Comparison of ENCODE assay signal across 8 mouse cellular contexts in the genomic region with DNA sequence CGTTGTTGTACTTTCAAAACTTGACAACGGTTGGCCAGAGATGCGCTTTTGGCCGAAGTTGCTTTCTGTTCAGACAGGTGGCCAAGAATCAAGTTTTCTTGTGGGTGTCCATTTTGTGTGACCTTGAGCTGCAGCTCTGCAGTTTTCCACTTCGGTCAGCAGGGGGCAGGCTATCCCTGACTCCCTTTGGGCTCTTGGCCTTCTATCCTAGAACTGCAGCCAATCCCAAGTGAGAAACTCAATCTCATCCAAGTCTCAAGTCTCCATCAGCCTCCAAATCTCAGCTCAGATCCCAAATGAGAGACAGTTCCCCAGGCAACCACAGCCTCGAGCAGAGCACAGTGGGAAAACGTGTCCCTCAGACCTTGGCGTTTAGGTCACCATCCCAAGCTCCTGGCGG. TPM values are rescaled to one million over a fixed set of nuclear protein-coding genes. Genes with fewer than 3 reads are reported as not detected.
A peak's percentile ranks its signal among the peaks of the same experiment; 100 is the strongest.
DNase-seq lines count a peak whose midpoint lies in the region; ATAC-seq and TF ChIP-seq lines count a peak whose summit lies in the region.

No protein-coding gene starts in this region.

- H3K9ac ChIP-seq in forebrain, embryonic 16.5 days (replicated peaks; ENCODE audit: low read depth, low read length) = no peak overlapping the region
- H3K9ac ChIP-seq in lung, postnatal 0 days (replicated peaks; ENCODE audit: low read depth) = no peak overlapping the region

- TF ChIP-seq CTCF in E14TG2a.4 (conservative IDR thresholded peaks at IDR 0.05; ENCODE audit: low read length) = peak; percentile 80
- peak; percentile 80 for TF ChIP-seq CTCF in lung, postnatal 0 days (IDR thresholded peaks at IDR 0.05)
- TF ChIP-seq CTCF in spleen, adult 2 months (IDR thresholded peaks at IDR 0.05; ENCODE audit: extremely low read depth, insufficient read depth, insufficient read length, insufficient replicate concordance) = peak; percentile 57; the same call in 1 of the 2 replicates

- no peaks in the 10 kb centered on the region for H3K27me3 ChIP-seq in forebrain, embryonic 10.5 days (ENCODE audit: poor library complexity, severe bottlenecking)
- no peaks in the 10 kb centered on the region for H3K27me3 ChIP-seq in forebrain, embryonic 16.5 days (replicated peaks; ENCODE audit: control insufficient read depth, insufficient read depth, low read length)
- H3K27me3 ChIP-seq in E14TG2a.4 (ENCODE audit: insufficient read depth, low read length) = no peaks in the 10 kb centered on the region
- no peaks in the 10 kb centered on the region for H3K27me3 ChIP-seq in lung, postnatal 0 days (replicated peaks; ENCODE audit: insufficient read depth, low read length)
- no peaks in the 10 kb centered on the region for H3K27me3 ChIP-seq in spleen, adult 2 months (ENCODE audit: control insufficient read depth, insufficient read depth, low read length)

- no peak for ATAC-seq in forebrain, embryonic 16.5 days
- peak; percentile 57 for ATAC-seq in lung, postnatal 0 days

- WGBS in forebrain, embryonic 10.5 days = 71% methylated on average over 9 of the region's 9 CpGs
- WGBS in forebrain, embryonic 16.5 days = 63% methylated on average over 9 of the region's 9 CpGs
- WGBS in large intestine, adult 2 months = 69% methylated on average over 9 of the region's 9 CpGs
- 63% methylated on average over 9 of the region's 9 CpGs for WGBS in lung, postnatal 0 days
- WGBS in spleen, adult 2 months = 82% methylated on average over 9 of the region's 9 CpGs

- H3K4me1 ChIP-seq in forebrain, embryonic 10.5 days = peaks cover 12% of the 10 kb centered on the region
- H3K4me1 ChIP-seq in forebrain, embryonic 16.5 days (replicated peaks; ENCODE audit: control insufficient read depth, insufficient read depth, low read length) = no peaks in the 10 kb centered on the region; the same call in 1 of the 2 replicates
- peaks cover 56% of the 10 kb centered on the region for H3K4me1 ChIP-seq in E14TG2a.4 (replicated peaks; ENCODE audit: low read depth, low read length)
- H3K4me1 ChIP-seq in lung, postnatal 0 days (ENCODE audit: insufficient read depth, low read depth, low read length) = no peaks in the 10 kb centered on the region
- no peaks in the 10 kb centered on the region for H3K4me1 ChIP-seq in spleen, adult 2 months (ENCODE audit: control insufficient read depth, insufficient read depth, insufficient read length)

- no peak for TF ChIP-seq POLR2A in spleen, adult 2 months (IDR thresholded peaks at IDR 0.05; ENCODE audit: low read depth, low read length)

- peaks cover 8% of the 10 kb centered on the region for H3K36me3 ChIP-seq in forebrain, embryonic 10.5 days (replicated peaks)
- H3K36me3 ChIP-seq in forebrain, embryonic 16.5 days (ENCODE audit: control insufficient read depth, insufficient read depth) = 0 out of 2 replicates have a peak, but pooled peaks cover under 1% of the 10 kb centered on the region
- H3K36me3 ChIP-seq in E14TG2a.4 (ENCODE audit: insufficient read depth, low read length) = peaks cover 8% of the 10 kb centered on the region; the same call in 1 of the 2 replicates
- peaks cover 1% of the 10 kb centered on the region; the same call in 1 of the 2 replicates for H3K36me3 ChIP-seq in lung, postnatal 0 days (ENCODE audit: insufficient read depth, low read length)
- H3K36me3 ChIP-seq in spleen, adult 2 months (ENCODE audit: control insufficient read depth, insufficient read depth, low read length) = no peaks in the 10 kb centered on the region

- no peak overlapping the region for H3K27ac ChIP-seq in forebrain, embryonic 10.5 days
- no peak overlapping the region for H3K27ac ChIP-seq in forebrain, embryonic 16.5 days (ENCODE audit: low read length)
- no peak overlapping the region for H3K27ac ChIP-seq in lung, postnatal 0 days (ENCODE audit: low read length)
- H3K27ac ChIP-seq in spleen, adult 2 months (ENCODE audit: insufficient read depth, low read length) = no peak overlapping the region

- no peak overlapping the region for H3K4me2 ChIP-seq in forebrain, embryonic 16.5 days (ENCODE audit: low read length)
- no peak overlapping the region for H3K4me2 ChIP-seq in lung, postnatal 0 days (replicated peaks; ENCODE audit: low read depth, low read length)

- DNase-seq in forebrain, embryonic 10.5 days (ENCODE audit: extremely low spot score, low spot score) = peak; percentile 37
- DNase-seq in c-Kit-negative CD71-positive TER-119-positive erythroid progenitor cells, embryonic 14.5 days (ENCODE audit: low read depth, low spot score) = peak; percentile 28
- peak; percentile 49 to 61 for DNase-seq in frontal cortex, postnatal 10 days (ENCODE audit: low spot score in 2 of 2)
- DNase-seq in large intestine, adult 2 months (ENCODE audit: low read depth, low spot score) = peak; percentile 27
- peak; percentile 75 for DNase-seq in lung, postnatal 0 days (ENCODE audit: low spot score)
- peak in 1 of 2 experiments; percentile 12 for DNase-seq in spleen, adult 2 months (ENCODE audit: low read depth in 1 of 2, low spot score in 2 of 2)

- no peak overlapping the region for H3K4me3 ChIP-seq in forebrain, embryonic 10.5 days
- H3K4me3 ChIP-seq in forebrain, embryonic 16.5 days (replicated peaks; ENCODE audit: low read length) = no peak overlapping the region
- H3K4me3 ChIP-seq in E14TG2a.4 (replicated peaks; ENCODE audit: low read length) = no peak overlapping the region
- H3K4me3 ChIP-seq in lung, postnatal 0 days (ENCODE audit: low read depth, low read length) = no peak overlapping the region
- no peak overlapping the region for H3K4me3 ChIP-seq in spleen, adult 2 months (ENCODE audit: extremely low read depth, insufficient read depth, insufficient read length)

- no peak for TF ChIP-seq EP300 in lung, postnatal 0 days (IDR thresholded peaks at IDR 0.05)

- H3K9me3 ChIP-seq in forebrain, embryonic 10.5 days = no peaks in the 10 kb centered on the region
- no peaks in the 10 kb centered on the region for H3K9me3 ChIP-seq in forebrain, embryonic 16.5 days (ENCODE audit: control insufficient read depth, low read length)
- peaks cover 11% of the 10 kb centered on the region for H3K9me3 ChIP-seq in E14TG2a.4 (ENCODE audit: low read length)
- H3K9me3 ChIP-seq in lung, postnatal 0 days (ENCODE audit: low read length) = no peaks in the 10 kb centered on the region

RNA-seq across cellular contexts. Expression of gene Ip6k2, which starts 30.3 kb away (rescaled TPM):
- 78.3 and 89.3 TPM in 2 replicates for polyA plus RNA-seq in forebrain, embryonic 10.5 days (2016; fragmentation: Nextera tagmentation; extraction: Ambion mirVana)
- 183 and 224 TPM in 2 replicates for polyA plus RNA-seq in forebrain, embryonic 16.5 days (2015; fragmentation: Nextera tagmentation; extraction: Ambion mirVana)
- 39.4 and 49.2 TPM in 2 replicates for polyA plus RNA-seq in large intestine, adult 2 months (2012; rRNA removed)
- 40.4 and 48.1 TPM in 2 replicates for polyA plus RNA-seq in lung, postnatal 0 days (2015; fragmentation: Nextera tagmentation; extraction: Ambion mirVana)
- polyA plus RNA-seq in spleen, adult 2 months (2012; rRNA removed) = 35.9 and 43.2 TPM in 2 replicates

RNA-seq across cellular contexts. Expression of gene Nckipsd, which starts 54.8 kb away (rescaled TPM):
- polyA plus RNA-seq in forebrain, embryonic 10.5 days (2016; fragmentation: Nextera tagmentation; extraction: Ambion mirVana) = 14.1 and 18.8 TPM in 2 replicates
- 20.5 and 35.1 TPM in 2 replicates for polyA plus RNA-seq in forebrain, embryonic 16.5 days (2015; fragmentation: Nextera tagmentation; extraction: Ambion mirVana)
- 9.6 and 11.2 TPM in 2 replicates for polyA plus RNA-seq in large intestine, adult 2 months (2012; rRNA removed)
- polyA plus RNA-seq in lung, postnatal 0 days (2015; fragmentation: Nextera tagmentation; extraction: Ambion mirVana) = 10.9 and 14.2 TPM in 2 replicates
- 26.4 and 35.1 TPM in 2 replicates for polyA plus RNA-seq in spleen, adult 2 months (2012; rRNA removed)
